In genomic region chr11:95476323-95476722, GRCm38 (mm10) we compare ENCODE assay signal across 14 mouse cellular contexts. TPM values are rescaled to one million over a fixed set of nuclear protein-coding genes. Genes with fewer than 3 reads are reported as not detected.
A peak's percentile ranks its signal among the peaks of the same experiment; 100 is the strongest.
DNase-seq lines count a peak whose midpoint lies in the region; TF ChIP-seq lines count a peak whose summit lies in the region.
"Had no signal": no experiment of that assay in that cellular context is flagged by ENCODE, and none has a peak within 500 bp of the region (broad histone marks: within the 10 kb centered on the region; RNA-seq: fewer than 3 reads in every experiment).

No protein-coding gene starts in this region.

- H3K9me3 ChIP-seq in embryonic facial prominence, embryonic 10.5 days: no peaks in the 10 kb centered on the region
- H3K9me3 ChIP-seq: heart, embryonic 13.5 days; midbrain, embryonic 10.5 days; neural tube, embryonic 15.5 days had no signal

- DNase-seq in cerebellum, adult 2 months: peak; percentile 53 to 73
- no peak for DNase-seq in cerebellum, postnatal 4 days (ENCODE audit: low spot score in 2 of 2)
- DNase-seq in frontal cortex, postnatal 14 days (ENCODE audit: low spot score in 2 of 2): peak; percentile 57 to 73
- peak; percentile 76 to 94 for DNase-seq in left cerebral cortex, adult 9 months (ENCODE audit: low spot score in 2 of 2)
- no peak for DNase-seq in embryonic facial prominence, embryonic 10.5 days (ENCODE audit: low spot score)
- DNase-seq in thymus, adult 2 months: no peak
- no peak for DNase-seq in lung, postnatal 14 days
- DNase-seq: kidney, postnatal 14 days; thymus, postnatal 14 days had no signal

- WGBS in cerebellum, adult 2 months: 8% methylated on average over 7 of the region's 7 CpGs
- WGBS in embryonic facial prominence, embryonic 10.5 days: 93% methylated on average over 7 of the region's 7 CpGs
- WGBS in thymus, adult 2 months: 94% methylated on average over 7 of the region's 7 CpGs

- TF ChIP-seq POLR2A in cerebellum, adult 2 months (IDR thresholded peaks at IDR 0.05; ENCODE audit: borderline replicate concordance, insufficient read depth, low read length): no peak
- TF ChIP-seq POLR2A in bone marrow macrophage, adult 2 months (IDR thresholded peaks at IDR 0.05; ENCODE audit: borderline replicate concordance, low read depth, low read length): no peak
- no peak for TF ChIP-seq POLR2A in thymus, adult 2 months (IDR thresholded peaks at IDR 0.05; ENCODE audit: control insufficient read depth, extremely low read depth, insufficient read depth, low read length, poor library complexity)

- H3K4me3 ChIP-seq in cerebellum, adult 2 months (replicated peaks; ENCODE audit: insufficient read depth, low read depth, low read length): no peak overlapping the region
- no peak overlapping the region for H3K4me3 ChIP-seq in bone marrow macrophage, adult 2 months (ENCODE audit: insufficient read depth, low read length)
- no peak overlapping the region for H3K4me3 ChIP-seq in embryonic facial prominence, embryonic 10.5 days
- H3K4me3 ChIP-seq in thymus, adult 2 months (ENCODE audit: control insufficient read depth, insufficient read depth, low read length): no peak overlapping the region
- H3K4me3 ChIP-seq: heart, embryonic 13.5 days; hindbrain, embryonic 15.5 days; midbrain, embryonic 10.5 days; neural tube, embryonic 15.5 days had no signal

- H3K27ac ChIP-seq in cerebellum, adult 2 months (ENCODE audit: insufficient read depth, low read length): no peak overlapping the region
- peak overlapping the region; percentile 39; the same call in 1 of the 2 replicates for H3K27ac ChIP-seq in bone marrow macrophage, adult 2 months (ENCODE audit: insufficient read depth, low read depth, low read length)
- H3K27ac ChIP-seq in embryonic facial prominence, embryonic 10.5 days (replicated peaks): no peak overlapping the region
- no peak overlapping the region for H3K27ac ChIP-seq in thymus, adult 2 months (ENCODE audit: control insufficient read depth, insufficient read depth, low read length)
- H3K27ac ChIP-seq: heart, embryonic 13.5 days; hindbrain, embryonic 15.5 days; midbrain, embryonic 10.5 days; neural tube, embryonic 15.5 days had no signal

- peaks cover 74% of the 10 kb centered on the region for H3K36me3 ChIP-seq in embryonic facial prominence, embryonic 10.5 days (replicated peaks)
- H3K36me3 ChIP-seq in thymus, adult 2 months (ENCODE audit: control insufficient read depth, insufficient read depth, low read length): peaks cover 42% of the 10 kb centered on the region

- no peaks in the 10 kb centered on the region for H3K27me3 ChIP-seq in cerebellum, adult 2 months (ENCODE audit: control insufficient read depth, insufficient read depth, low read length)
- H3K27me3 ChIP-seq in embryonic facial prominence, embryonic 10.5 days (replicated peaks; ENCODE audit: low read depth, poor library complexity, severe bottlenecking): no peaks in the 10 kb centered on the region
- no peaks in the 10 kb centered on the region for H3K27me3 ChIP-seq in thymus, adult 2 months (ENCODE audit: control insufficient read depth, insufficient read depth, low read length)
- H3K27me3 ChIP-seq: heart, embryonic 13.5 days; hindbrain, embryonic 15.5 days; neural tube, embryonic 15.5 days had no signal

- H3K4me1 ChIP-seq in cerebellum, adult 2 months (ENCODE audit: control insufficient read depth, insufficient read depth, low read length): peaks cover 11% of the 10 kb centered on the region
- peaks cover 11% of the 10 kb centered on the region for H3K4me1 ChIP-seq in bone marrow macrophage, adult 2 months (ENCODE audit: control insufficient read depth, insufficient read depth, low read length)
- no peaks in the 10 kb centered on the region for H3K4me1 ChIP-seq in embryonic facial prominence, embryonic 10.5 days
- H3K4me1 ChIP-seq in thymus, adult 2 months (replicated peaks; ENCODE audit: control insufficient read depth, insufficient read depth, low read length): no peaks in the 10 kb centered on the region
- H3K4me1 ChIP-seq: hindbrain, embryonic 15.5 days; midbrain, embryonic 10.5 days had no signal

- no peak for TF ChIP-seq CTCF in cerebellum, adult 2 months (IDR thresholded peaks at IDR 0.05; ENCODE audit: borderline replicate concordance, insufficient read depth, low read depth, low read length)
- TF ChIP-seq CTCF in bone marrow macrophage, adult 2 months (IDR thresholded peaks at IDR 0.05; ENCODE audit: low read depth, low read length): no peak
- no peak for TF ChIP-seq CTCF in thymus, adult 2 months (IDR thresholded peaks at IDR 0.05; ENCODE audit: borderline replicate concordance, control insufficient read depth, extremely low read depth, insufficient read depth, low read length, poor library complexity)

RNA-seq across cellular contexts. Expression of gene Nxph3, which starts 38.0 kb away (rescaled TPM):
- 18.6 and 19.9 TPM in 2 replicates for polyA plus RNA-seq in cerebellum, adult 2 months (2012; rRNA removed)
- polyA plus RNA-seq in bone marrow macrophage, adult 2 months (2012; ENCODE audit: insufficient read depth, insufficient read length, missing spikeins): not detected in 2 replicates
- 0.50 and 0.54 TPM in 2 replicates for polyA plus RNA-seq in embryonic facial prominence, embryonic 10.5 days (2016; fragmentation: Nextera tagmentation; extraction: Ambion mirVana)
- polyA plus RNA-seq in thymus, adult 2 months (2012; rRNA removed): 0.22 and 0.34 TPM in 2 replicates

Comparison
In these comparisons a context has a peak if more than half of its experiments do, and no peak if none do; other contexts are left out.
1. DNase-seq: peak in cerebellum, adult 2 months (2 of 2), frontal cortex, postnatal 14 days (2 of 2) and left cerebral cortex, adult 9 months (2 of 2); none in cerebellum, postnatal 4 days (0 of 2), embryonic facial prominence, embryonic 10.5 days (single experiment), thymus, adult 2 months (single experiment) and lung, postnatal 14 days (single experiment).
2. RNA of gene Nxph3, which starts 38.0 kb away (polyA plus RNA-seq): 18.6 to 19.9 TPM in cerebellum, adult 2 months; 0.50 to 0.54 TPM in embryonic facial prominence, embryonic 10.5 days, 0.22 to 0.34 TPM in thymus, adult 2 months and not detected in bone marrow macrophage, adult 2 months; every median in the first group is over 10 times any median in the second.